Comparison of ENCODE assay signal across 14 mouse cellular contexts in genomic region chr1:135763503-135764205, GRCm38 (mm10). TPM values are rescaled to one million over a fixed set of nuclear protein-coding genes. Genes with fewer than 3 reads are reported as not detected.
A peak's percentile ranks its signal among the peaks of the same experiment; 100 is the strongest.
DNase-seq lines count a peak whose midpoint lies in the region; ATAC-seq and TF ChIP-seq lines count a peak whose summit lies in the region.
"Had no signal": no experiment of that assay in that cellular context is flagged by ENCODE, and none has a peak within 500 bp of the region (broad histone marks: within the 10 kb centered on the region; RNA-seq: fewer than 3 reads in every experiment).

No protein-coding gene starts in this region.

- no peak for TF ChIP-seq CTCF in lung, embryonic 14.5 days (IDR thresholded peaks at IDR 0.05; ENCODE audit: low read depth)

- no peak overlapping the region for H3K27ac ChIP-seq in lung, embryonic 14.5 days (ENCODE audit: low read depth)
- H3K27ac ChIP-seq in heart, embryonic 16.5 days (ENCODE audit: low read length) = peak overlapping the region; percentile 7
- H3K27ac ChIP-seq in stomach, embryonic 16.5 days (ENCODE audit: low read length) = peak overlapping the region; percentile 58
- H3K27ac ChIP-seq: limb, embryonic 12.5 days had no signal

- H3K27me3 ChIP-seq in lung, embryonic 14.5 days (ENCODE audit: insufficient read depth, low read length) = no peaks in the 10 kb centered on the region
- H3K27me3 ChIP-seq in heart, embryonic 16.5 days (ENCODE audit: control insufficient read depth, insufficient read depth, low read length) = no peaks in the 10 kb centered on the region
- no peaks in the 10 kb centered on the region for H3K27me3 ChIP-seq in stomach, embryonic 16.5 days (ENCODE audit: control insufficient read depth, insufficient read depth, low read length)

- 59% methylated on average over 9 of the region's 9 CpGs for WGBS in lung, embryonic 14.5 days
- 67% methylated on average over 9 of the region's 9 CpGs for WGBS in heart, embryonic 16.5 days
- 51% methylated on average over 9 of the region's 9 CpGs for WGBS in stomach, embryonic 16.5 days

- H3K4me3 ChIP-seq in lung, embryonic 14.5 days (ENCODE audit: low read depth, low read length) = no peak overlapping the region
- H3K4me3 ChIP-seq in heart, embryonic 16.5 days (ENCODE audit: low read length) = no peak overlapping the region
- H3K4me3 ChIP-seq in stomach, embryonic 16.5 days (replicated peaks; ENCODE audit: low read length) = no peak overlapping the region
- H3K4me3 ChIP-seq: limb, embryonic 12.5 days had no signal

- H3K4me2 ChIP-seq in lung, embryonic 14.5 days = no peak overlapping the region
- no peak overlapping the region for H3K4me2 ChIP-seq in heart, embryonic 16.5 days (ENCODE audit: low read depth, low read length)
- H3K4me2 ChIP-seq in stomach, embryonic 16.5 days (ENCODE audit: low read depth, low read length) = no peak overlapping the region
- H3K4me2 ChIP-seq: limb, embryonic 12.5 days had no signal

- H3K36me3 ChIP-seq in lung, embryonic 14.5 days (ENCODE audit: insufficient read depth) = peaks cover 6% of the 10 kb centered on the region
- peaks cover 2% of the 10 kb centered on the region; the same call in 1 of the 2 replicates for H3K36me3 ChIP-seq in heart, embryonic 16.5 days (ENCODE audit: control insufficient read depth, insufficient read depth)
- H3K36me3 ChIP-seq in stomach, embryonic 16.5 days (ENCODE audit: control insufficient read depth, insufficient read depth, low read length) = no peaks in the 10 kb centered on the region

- no peaks in the 10 kb centered on the region for H3K9me3 ChIP-seq in lung, embryonic 14.5 days (ENCODE audit: low read depth, low read length)
- no peaks in the 10 kb centered on the region for H3K9me3 ChIP-seq in heart, embryonic 16.5 days (replicated peaks; ENCODE audit: control insufficient read depth, low read length)
- H3K9me3 ChIP-seq in stomach, embryonic 16.5 days (replicated peaks; ENCODE audit: control insufficient read depth, low read length) = no peaks in the 10 kb centered on the region
- H3K9me3 ChIP-seq: limb, embryonic 12.5 days had no signal

- ATAC-seq in lung, embryonic 14.5 days (ENCODE audit: insufficient read depth) = no peak
- no peak for ATAC-seq in heart, embryonic 16.5 days (replicated peaks; ENCODE audit: extremely low read depth, insufficient read depth, low FRiP score)
- ATAC-seq in stomach, embryonic 16.5 days (ENCODE audit: insufficient read depth, low FRiP score) = no peak
- ATAC-seq: forebrain, postnatal 0 days had no signal

- H3K4me1 ChIP-seq in lung, embryonic 14.5 days (ENCODE audit: insufficient read depth) = peaks cover 24% of the 10 kb centered on the region
- peaks cover 36% of the 10 kb centered on the region for H3K4me1 ChIP-seq in heart, embryonic 16.5 days (ENCODE audit: control insufficient read depth, insufficient read depth, low read length)
- H3K4me1 ChIP-seq in stomach, embryonic 16.5 days (ENCODE audit: control insufficient read depth, insufficient read depth, low read length) = peaks cover 21% of the 10 kb centered on the region

- no peak overlapping the region for H3K9ac ChIP-seq in lung, embryonic 14.5 days
- no peak overlapping the region for H3K9ac ChIP-seq in heart, embryonic 16.5 days (ENCODE audit: low read length)
- H3K9ac ChIP-seq in stomach, embryonic 16.5 days (ENCODE audit: low read length) = no peak overlapping the region
- H3K9ac ChIP-seq: forebrain, postnatal 0 days; limb, embryonic 12.5 days had no signal

- DNase-seq in gastrocnemius, postnatal 25 days = peak; percentile 68
- DNase-seq in gastrocnemius, adult 8-10 months (ENCODE audit: low spot score in 2 of 2) = no peak
- peak; percentile 68 for DNase-seq in lung, embryonic 14.5 days
- no peak for DNase-seq in lung, postnatal 25 days (ENCODE audit: low spot score)
- DNase-seq in thymus, postnatal 10 days (ENCODE audit: low spot score in 2 of 2) = no peak
- no peak for DNase-seq in cerebellum, adult 9-10 months
- DNase-seq: B cell, adult 2 months; forebrain, postnatal 0 days; thymus, postnatal 4 days had no signal

RNA-seq across cellular contexts. Expression of gene Phlda3, which starts 2.3 kb away (rescaled TPM):
- total RNA-seq in gastrocnemius, postnatal 25 days (2021) = 100 to 1,000 TPM in 1 of 2 experiments, 10 to 100 TPM in 1; 56.9 to 161 TPM
- 100 to 1,000 TPM; 131 to 182 (median 168) TPM for total RNA-seq in gastrocnemius, adult 8-10 months (2022)
- 75.4 and 79.5 TPM in 2 replicates for polyA plus RNA-seq in lung, embryonic 14.5 days (2014; fragmentation: Nextera tagmentation; extraction: Ambion mirVana)
- polyA plus RNA-seq in heart, embryonic 16.5 days (2015; fragmentation: Nextera tagmentation; extraction: Ambion mirVana) = 77.1 and 80.4 TPM in 2 replicates
- 77.4 and 80.5 TPM in 2 replicates for polyA plus RNA-seq in stomach, embryonic 16.5 days (2015; fragmentation: Nextera tagmentation; extraction: Ambion mirVana)

RNA-seq across cellular contexts. Expression of gene Tnni1, which starts 15.6 kb away (rescaled TPM):
- total RNA-seq in gastrocnemius, postnatal 25 days (2021) = 100 to 1,000 TPM in 1 of 2 experiments, 10 to 100 TPM in 1; 73.2 to 356 TPM
- 100 to 1,000 TPM; 238 to 314 (median 288) TPM for total RNA-seq in gastrocnemius, adult 8-10 months (2022)
- polyA plus RNA-seq in lung, embryonic 14.5 days (2014; fragmentation: Nextera tagmentation; extraction: Ambion mirVana) = 11.4 and 63.9 TPM in 2 replicates
- 4,265 and 4,826 TPM in 2 replicates for polyA plus RNA-seq in heart, embryonic 16.5 days (2015; fragmentation: Nextera tagmentation; extraction: Ambion mirVana)
- 6.2 and 84.9 TPM in 2 replicates for polyA plus RNA-seq in stomach, embryonic 16.5 days (2015; fragmentation: Nextera tagmentation; extraction: Ambion mirVana)
- total RNA-seq: common myeloid progenitor, adult 5-6 weeks; monocyte, adult 5-6 weeks had no signal

RNA-seq across cellular contexts. Expression of gene Csrp1, which starts 43.8 kb away (rescaled TPM):
- total RNA-seq in gastrocnemius, postnatal 25 days (2021) = 10 to 100 TPM; 24.8 to 41.1 TPM
- 10 to 100 TPM; 17.2 to 24.8 (median 23.2) TPM for total RNA-seq in gastrocnemius, adult 8-10 months (2022)
- polyA plus RNA-seq in lung, embryonic 14.5 days (2014; fragmentation: Nextera tagmentation; extraction: Ambion mirVana) = 271 and 297 TPM in 2 replicates
- 160 and 174 TPM in 2 replicates for polyA plus RNA-seq in heart, embryonic 16.5 days (2015; fragmentation: Nextera tagmentation; extraction: Ambion mirVana)
- polyA plus RNA-seq in stomach, embryonic 16.5 days (2015; fragmentation: Nextera tagmentation; extraction: Ambion mirVana) = 229 and 245 TPM in 2 replicates

RNA-seq across cellular contexts. Expression of gene Lad1, which starts 54.7 kb away (rescaled TPM):
- not detected for total RNA-seq in gastrocnemius, postnatal 25 days (2021)
- total RNA-seq in gastrocnemius, adult 8-10 months (2022) = not detected
- 14.4 and 14.5 TPM in 2 replicates for polyA plus RNA-seq in lung, embryonic 14.5 days (2014; fragmentation: Nextera tagmentation; extraction: Ambion mirVana)
- 5.9 TPM in 2 replicates for polyA plus RNA-seq in heart, embryonic 16.5 days (2015; fragmentation: Nextera tagmentation; extraction: Ambion mirVana)
- polyA plus RNA-seq in stomach, embryonic 16.5 days (2015; fragmentation: Nextera tagmentation; extraction: Ambion mirVana) = 109 and 142 TPM in 2 replicates
- total RNA-seq: common myeloid progenitor, adult 5-6 weeks; monocyte, adult 5-6 weeks had no signal

Comparison
In these comparisons a context has a peak if more than half of its experiments do, and no peak if none do; other contexts are left out.
1. DNase-seq: peak in gastrocnemius, postnatal 25 days (single experiment) and lung, embryonic 14.5 days (single experiment); none in gastrocnemius, adult 8-10 months (0 of 2), lung, postnatal 25 days (single experiment), thymus, postnatal 10 days (0 of 2) and cerebellum, adult 9-10 months (single experiment).
2. RNA of gene Tnni1, which starts 15.6 kb away (polyA plus RNA-seq): 4,265 to 4,826 TPM in heart, embryonic 16.5 days; 6.2 to 84.9 TPM in stomach, embryonic 16.5 days and 11.4 to 63.9 TPM in lung, embryonic 14.5 days; every median in the first group is over 10 times any median in the second.